Mouse (Mus musculus) megakaryocyte, embryonic 14.5 days (primary cell): ENCODE results near the gene Mogat2. TPM values are rescaled to one million over a fixed set of nuclear protein-coding genes. Genes with fewer than 3 reads are reported as not detected.

Source experiments
- H3K27me3 ChIP-seq: replicated peaks from 2 replicates; pipeline ENCODE3; 2012; ENCODE audit warnings: inconsistent platforms
- H3K36me3 ChIP-seq: replicated peaks from 2 replicates; pipeline ENCODE3; 2012; ENCODE audit warnings: low read length, inconsistent platforms, mixed read lengths
- H3K4me1 ChIP-seq: 2 replicates; pipeline ENCODE4 v1.6.1; 2012; ENCODE audit warnings: inconsistent platforms
- H3K4me3 ChIP-seq: replicated peaks from 2 replicates; pipeline ENCODE3; 2012; ENCODE audit warnings: moderate library complexity, mild to moderate bottlenecking, inconsistent platforms
- H3K9me3 ChIP-seq: 2 replicates; pipeline ENCODE4 v1.6.1; 2012; ENCODE audit warnings: inconsistent platforms
- FLI1 ChIP-seq: IDR thresholded peaks from 2 replicates; pipeline ENCODE4 v1.6.1; 2012; ENCODE audit warnings: low read length, inconsistent platforms, mixed read lengths
- GATA1 ChIP-seq: IDR thresholded peaks from 3 replicates; pipeline ENCODE4 v1.6.1; 2012; ENCODE audit warnings: mixed read lengths, low read length, inconsistent platforms, borderline replicate concordance
- polyA plus RNA-seq: library from polyadenylated mRNA; stranded (reverse); fragments of >175 nt; gene quantifications from 2 replicates; pipeline ENCODE4 v1.2.3, GENCODE M21; 2012; ENCODE audit warnings: low replicate concordance; ENCODE audit not compliant: insufficient read depth

The Mogat2 gene
- polyA plus RNA-seq, 1 experiment, result 0.34 TPM

DNA sequence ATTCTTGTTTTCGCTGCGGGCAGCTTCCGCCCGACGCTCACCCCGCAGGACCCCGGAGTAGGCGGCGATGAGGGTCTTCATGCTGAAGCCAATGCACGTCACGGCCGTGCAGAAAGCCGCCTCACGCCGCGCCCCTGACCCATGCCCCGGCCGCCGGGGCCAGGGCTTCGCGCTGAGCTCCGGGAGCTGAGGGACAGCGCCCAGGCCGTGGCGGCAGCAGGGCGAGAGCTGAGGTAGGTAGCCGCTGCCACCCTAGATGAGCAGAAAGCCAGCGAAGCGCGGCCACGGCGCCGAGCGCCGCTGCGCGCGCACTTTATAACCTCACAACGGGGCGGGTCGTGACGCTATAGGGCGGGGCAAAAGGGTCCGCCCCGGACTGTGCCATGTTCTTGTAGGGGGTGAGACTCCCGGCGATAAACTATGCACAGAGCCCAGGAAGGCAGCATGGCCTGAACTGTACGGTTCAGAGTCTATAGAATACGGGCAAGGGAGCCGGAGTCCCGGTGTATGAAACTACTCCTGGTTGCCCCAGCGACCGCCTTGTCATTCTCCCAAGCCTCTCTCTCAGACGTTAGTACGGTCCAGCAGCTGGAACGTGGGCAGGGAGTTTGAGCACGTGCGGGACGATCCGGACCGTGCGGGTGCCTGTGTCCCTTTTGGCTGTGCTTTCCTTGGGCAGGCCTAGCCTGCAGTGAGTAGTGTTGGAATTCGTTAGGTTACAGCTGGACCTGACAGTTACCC, 55.8 kb downstream of the Mogat2 start, which contains the start of gene Dgat2:
Gene Dgat2 (minus strand): TSS at position 288 of the 741 bp plus-strand sequence.
- H3K4me3 ChIP-seq, result peak within 1 kb of the TSS; percentile 92
- H3K4me1 ChIP-seq, result peaks cover 14% of the 10 kb centered on the region
- H3K27me3 ChIP-seq, result peaks cover 87% of the 10 kb centered on the region
- peaks cover 8% of the 10 kb centered on the region for H3K9me3 ChIP-seq
- no peaks in the 10 kb centered on the region for H3K36me3 ChIP-seq
- TF ChIP-seq GATA1 (no peak), FLI1 (no peak)

- Histone ChIP-seq H3K27me3 (peaks cover 86% of the 10 kb centered on the region), H3K9me3 (peaks cover 8% of the 10 kb centered on the region), H3K4me1 (peaks cover 14% of the 10 kb centered on the region), H3K4me3 (peak overlapping the region; percentile 92), H3K36me3 (no peaks in the 10 kb centered on the region)
- TF ChIP-seq FLI1, result no peak
- no peak for TF ChIP-seq GATA1
These were observed 56.6 kb downstream of the Mogat2 start for GRCm38 (mm10) chr7:99181619-99182431.

DNA sequence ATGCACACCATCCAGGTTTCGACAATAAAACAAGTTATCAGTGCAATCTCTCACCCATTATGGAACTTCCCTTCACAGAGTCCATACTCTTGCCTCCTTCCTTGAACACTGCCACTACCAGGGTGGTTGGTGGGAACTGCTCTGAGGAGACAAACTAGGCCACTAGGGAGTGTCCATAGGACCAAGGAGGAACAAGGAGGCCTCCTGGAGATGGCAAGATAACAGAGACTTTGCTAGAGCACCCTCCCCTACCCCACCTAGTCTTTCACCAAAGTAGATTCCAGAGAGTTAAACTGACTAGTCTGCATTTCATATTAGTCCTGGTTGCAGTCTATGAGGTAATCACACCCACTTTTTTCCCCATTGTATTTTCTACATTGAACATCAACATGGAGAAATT, 58.3 kb downstream of the Mogat2 start:
- H3K27me3 ChIP-seq, result peaks cover 87% of the 10 kb centered on the region

DNA sequence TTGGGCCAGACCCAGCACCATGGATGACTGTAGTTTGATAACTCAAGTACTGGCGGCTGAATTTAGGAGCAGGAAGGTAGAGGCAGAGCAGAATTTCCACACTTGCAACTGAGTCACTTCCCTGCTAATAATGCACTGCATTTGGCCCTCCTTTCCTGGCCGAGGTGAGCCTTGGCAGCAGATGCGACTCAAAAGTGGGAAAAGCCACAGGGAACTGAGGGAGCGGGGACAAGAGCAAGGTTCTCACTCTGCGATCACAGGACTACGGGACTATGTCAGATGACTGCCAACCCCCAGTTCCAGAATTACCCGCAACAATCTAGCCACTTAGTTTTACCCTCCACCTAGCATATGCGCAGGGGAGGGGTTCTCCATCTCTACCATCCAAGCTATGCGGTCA, 59.1 kb downstream of the Mogat2 start:
- H3K4me1 ChIP-seq, result peaks cover 17% of the 10 kb centered on the region
- no peak overlapping the region for H3K4me3 ChIP-seq
- peaks cover 8% of the 10 kb centered on the region for H3K9me3 ChIP-seq
- H3K27me3 ChIP-seq, result peaks cover 88% of the 10 kb centered on the region
- TF ChIP-seq FLI1 (no peak), GATA1 (no peak)
- H3K36me3 ChIP-seq, result no peaks in the 10 kb centered on the region

More for the DNA sequence above, 58.3 kb downstream of the Mogat2 start:
- TF ChIP-seq GATA1, result no peak
- no peak for TF ChIP-seq FLI1
- H3K4me1 ChIP-seq, result peaks cover 14% of the 10 kb centered on the region
- H3K4me3 ChIP-seq, result no peak overlapping the region
- peaks cover 8% of the 10 kb centered on the region for H3K9me3 ChIP-seq
- no peaks in the 10 kb centered on the region for H3K36me3 ChIP-seq

DNA sequence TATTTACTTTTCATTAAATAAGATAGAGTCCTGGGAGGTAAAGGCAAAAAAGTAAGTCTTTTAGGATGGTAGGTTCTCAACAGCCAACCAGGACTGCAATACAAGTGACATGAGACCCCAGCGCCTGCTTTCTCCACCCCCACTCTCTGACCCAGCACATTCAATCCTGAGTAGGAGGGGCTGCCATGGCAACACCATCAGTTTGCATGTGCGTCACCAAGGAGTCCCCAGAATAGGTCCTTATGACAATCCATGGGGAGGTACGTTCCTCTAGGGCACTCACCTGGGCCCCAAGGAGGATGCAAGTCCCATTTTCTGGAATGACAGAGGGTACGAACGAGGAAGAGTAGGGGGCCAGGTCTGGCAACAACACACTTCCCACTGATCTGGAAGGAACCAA, 61.0 kb downstream of the Mogat2 start:
- peaks cover 8% of the 10 kb centered on the region for H3K9me3 ChIP-seq
- peaks cover 93% of the 10 kb centered on the region for H3K27me3 ChIP-seq
- peaks cover 22% of the 10 kb centered on the region for H3K4me1 ChIP-seq
- TF ChIP-seq GATA1, result no peak
- TF ChIP-seq FLI1, result no peak
- H3K36me3 ChIP-seq, result no peaks in the 10 kb centered on the region
- H3K4me3 ChIP-seq, result no peak overlapping the region

DNA sequence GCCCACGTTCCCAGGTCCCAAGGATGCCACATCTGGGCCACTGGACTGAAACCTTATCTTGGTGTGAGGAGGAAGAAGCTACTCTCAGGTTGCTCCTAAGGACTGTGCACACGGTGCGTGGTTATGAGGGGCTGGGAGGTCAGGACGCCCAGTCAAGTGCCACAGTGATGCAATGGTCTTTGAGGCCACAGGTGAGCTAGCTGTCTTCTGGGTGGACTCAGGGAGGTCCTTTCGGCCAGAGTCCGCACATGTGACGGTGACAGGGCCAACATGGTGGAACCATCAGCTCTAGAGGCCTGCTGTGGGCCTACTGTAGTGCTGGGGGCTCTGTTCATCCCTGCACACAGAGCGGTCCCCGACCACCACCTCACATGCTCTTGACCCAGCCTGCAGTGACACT, 62.8 kb downstream of the Mogat2 start:
- TF ChIP-seq FLI1, result no peak
- TF ChIP-seq GATA1, result no peak
- no peaks in the 10 kb centered on the region for H3K9me3 ChIP-seq
- no peaks in the 10 kb centered on the region for H3K36me3 ChIP-seq

DNA sequence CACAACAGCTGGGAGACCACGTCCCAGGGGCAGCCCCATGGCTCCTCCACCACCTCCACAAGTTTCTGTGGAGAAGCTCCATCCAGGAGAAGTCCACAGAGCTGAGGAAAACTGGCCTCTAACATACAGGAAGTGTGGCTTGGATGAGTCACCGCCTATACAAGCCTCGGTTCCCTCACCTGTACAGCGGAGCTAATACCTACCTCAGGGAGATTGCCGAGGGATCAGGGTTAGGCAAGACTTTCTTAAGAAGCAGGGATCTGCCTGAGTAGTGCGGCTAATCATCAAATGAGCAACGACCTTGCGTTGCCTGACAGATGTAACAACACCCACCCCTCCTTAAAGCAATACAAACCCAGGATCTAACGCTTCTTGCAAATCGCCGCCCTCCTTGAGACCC, 63.3 kb downstream of the Mogat2 start:
- no peaks in the 10 kb centered on the region for H3K36me3 ChIP-seq
- H3K4me1 ChIP-seq, result peaks cover 14% of the 10 kb centered on the region
- no peak for TF ChIP-seq FLI1
- TF ChIP-seq GATA1, result no peak
- H3K27me3 ChIP-seq, result peaks cover 91% of the 10 kb centered on the region
- no peak overlapping the region for H3K4me3 ChIP-seq
- H3K9me3 ChIP-seq, result no peaks in the 10 kb centered on the region

More for the DNA sequence above, 62.8 kb downstream of the Mogat2 start:
- peaks cover 14% of the 10 kb centered on the region for H3K4me1 ChIP-seq
- peaks cover 92% of the 10 kb centered on the region for H3K27me3 ChIP-seq
- H3K4me3 ChIP-seq, result no peak overlapping the region

GRCm38 (mm10) chr7:99174006-99174405, 64.4 kb downstream of the Mogat2 start:
- Histone ChIP-seq H3K4me1 (peaks cover 14% of the 10 kb centered on the region), H3K27me3 (peaks cover 89% of the 10 kb centered on the region), H3K9me3 (no peaks in the 10 kb centered on the region), H3K4me3 (no peak overlapping the region), H3K36me3 (no peaks in the 10 kb centered on the region)
- TF ChIP-seq FLI1, result no peak
- TF ChIP-seq GATA1, result no peak

DNA sequence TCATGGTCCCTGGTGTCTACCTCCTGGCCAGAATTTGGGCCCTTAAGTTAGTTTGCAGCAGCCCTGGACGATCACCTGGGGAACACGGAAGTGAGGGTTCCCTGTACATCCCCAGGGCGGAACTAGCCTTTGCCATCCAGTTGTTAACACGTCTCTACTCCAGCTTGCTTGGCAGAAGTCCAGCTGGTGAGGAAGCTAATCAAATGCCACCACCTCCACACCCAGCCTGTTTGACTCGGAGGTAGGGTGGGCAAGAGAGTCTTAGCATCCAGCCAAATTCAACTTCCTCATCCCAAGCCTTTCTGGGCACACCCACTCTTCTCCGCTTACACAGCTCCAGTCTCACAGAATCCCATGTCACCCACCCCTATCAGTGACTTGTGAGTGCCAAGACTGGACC, 65.5 kb downstream of the Mogat2 start:
- TF ChIP-seq FLI1 (no peak), GATA1 (no peak)

More for the DNA sequence above, 65.5 kb downstream of the Mogat2 start:
- Histone ChIP-seq H3K9me3 (no peaks in the 10 kb centered on the region), H3K4me1 (peaks cover 16% of the 10 kb centered on the region), H3K36me3 (no peaks in the 10 kb centered on the region), H3K27me3 (peaks cover 91% of the 10 kb centered on the region), H3K4me3 (no peak overlapping the region)
